In genomic region chr15:74218012-74218411, GRCm38 (mm10) we compare ENCODE assay signal across 13 mouse cellular contexts.
DNase-seq lines count a peak whose midpoint lies in the region; ATAC-seq and TF ChIP-seq lines count a peak whose summit lies in the region.
"Had no signal": no experiment of that assay in that cellular context is flagged by ENCODE, and none has a peak within 500 bp of the region (broad histone marks: within the 10 kb centered on the region; RNA-seq: fewer than 3 reads in every experiment).

No protein-coding gene starts in this region.

- no peaks in the 10 kb centered on the region for H3K9me3 ChIP-seq in embryonic facial prominence, embryonic 14.5 days (ENCODE audit: control insufficient read depth, low read length)
- no peaks in the 10 kb centered on the region for H3K9me3 ChIP-seq in embryonic facial prominence, embryonic 10.5 days
- no peaks in the 10 kb centered on the region for H3K9me3 ChIP-seq in lung, embryonic 14.5 days (ENCODE audit: low read depth, low read length)
- no peaks in the 10 kb centered on the region for H3K9me3 ChIP-seq in midbrain, embryonic 12.5 days

- WGBS in embryonic facial prominence, embryonic 14.5 days, result 15% methylated on average over 5 of the region's 5 CpGs
- 15% methylated on average over 5 of the region's 5 CpGs for WGBS in embryonic facial prominence, embryonic 10.5 days
- 38% methylated on average over 5 of the region's 5 CpGs for whole genome bisulfite sequencing in lung, embryonic 14.5 days
- 3% methylated on average over 5 of the region's 5 CpGs for WGBS in midbrain, embryonic 12.5 days

- H3K9ac ChIP-seq in embryonic facial prominence, embryonic 14.5 days (ENCODE audit: low read depth, low read length), result no peak overlapping the region
- no peak overlapping the region for H3K9ac ChIP-seq in lung, embryonic 14.5 days
- no peak overlapping the region for H3K9ac ChIP-seq in midbrain, embryonic 12.5 days (replicated peaks)

- no peak overlapping the region for H3K4me2 ChIP-seq in embryonic facial prominence, embryonic 14.5 days (ENCODE audit: low read depth, low read length)
- H3K4me2 ChIP-seq in lung, embryonic 14.5 days, result no peak overlapping the region
- no peak overlapping the region for H3K4me2 ChIP-seq in midbrain, embryonic 12.5 days (replicated peaks)

- DNase-seq in embryonic facial prominence, embryonic 14.5 days (ENCODE audit: low spot score), result peak; percentile 20
- DNase-seq in embryonic facial prominence, embryonic 10.5 days (ENCODE audit: low spot score), result no peak
- no peak for DNase-seq in lung, embryonic 14.5 days
- no peak for DNase-seq in lung, postnatal 25 days (ENCODE audit: low spot score)
- no peak for DNase-seq in right cerebral cortex, adult 2 months (ENCODE audit: low spot score in 2 of 2)
- no peak for DNase-seq in thymus, postnatal 14 days
- DNase-seq in cerebellum, postnatal 36 days, result no peak
- DNase-seq: adrenal gland, adult 2 months; heart, postnatal 4 days; lung, postnatal 36 days; spleen, adult 18-20 months had no signal

- no peak overlapping the region for H3K4me3 ChIP-seq in embryonic facial prominence, embryonic 14.5 days (ENCODE audit: low read depth, low read length)
- no peak overlapping the region for H3K4me3 ChIP-seq in embryonic facial prominence, embryonic 10.5 days
- no peak overlapping the region for H3K4me3 ChIP-seq in lung, embryonic 14.5 days (ENCODE audit: low read depth, low read length)
- H3K4me3 ChIP-seq in midbrain, embryonic 12.5 days, result no peak overlapping the region

- H3K36me3 ChIP-seq in embryonic facial prominence, embryonic 14.5 days (ENCODE audit: control insufficient read depth, insufficient read depth, low read length), result no peaks in the 10 kb centered on the region
- H3K36me3 ChIP-seq in embryonic facial prominence, embryonic 10.5 days (replicated peaks), result no peaks in the 10 kb centered on the region
- H3K36me3 ChIP-seq in lung, embryonic 14.5 days (ENCODE audit: insufficient read depth), result no peaks in the 10 kb centered on the region
- no peaks in the 10 kb centered on the region for H3K36me3 ChIP-seq in midbrain, embryonic 12.5 days

- no peak for ATAC-seq in embryonic facial prominence, embryonic 14.5 days (ENCODE audit: low read depth)
- no peak for ATAC-seq in lung, embryonic 14.5 days (ENCODE audit: insufficient read depth)
- peak; percentile 68 for ATAC-seq in midbrain, embryonic 12.5 days (ENCODE audit: low FRiP score, low read depth)

- peak; percentile 19 for TF ChIP-seq CTCF in lung, embryonic 14.5 days (IDR thresholded peaks at IDR 0.05; ENCODE audit: low read depth)

- H3K27me3 ChIP-seq in embryonic facial prominence, embryonic 14.5 days (replicated peaks; ENCODE audit: control insufficient read depth, insufficient read depth, low read length), result no peaks in the 10 kb centered on the region
- peaks cover 65% of the 10 kb centered on the region for H3K27me3 ChIP-seq in embryonic facial prominence, embryonic 10.5 days (replicated peaks; ENCODE audit: low read depth, poor library complexity, severe bottlenecking)
- no peaks in the 10 kb centered on the region for H3K27me3 ChIP-seq in lung, embryonic 14.5 days (ENCODE audit: insufficient read depth, low read length)
- peaks cover 26% of the 10 kb centered on the region for H3K27me3 ChIP-seq in midbrain, embryonic 12.5 days

- no peak overlapping the region for H3K27ac ChIP-seq in embryonic facial prominence, embryonic 14.5 days (replicated peaks; ENCODE audit: low read depth, low read length)
- no peak overlapping the region for H3K27ac ChIP-seq in embryonic facial prominence, embryonic 10.5 days (replicated peaks)
- H3K27ac ChIP-seq in lung, embryonic 14.5 days (ENCODE audit: low read depth), result no peak overlapping the region
- peak overlapping the region; percentile 25; the same call in 1 of the 2 replicates for H3K27ac ChIP-seq in midbrain, embryonic 12.5 days (replicated peaks)
- H3K27ac ChIP-seq: kidney, postnatal 0 days had no signal

- H3K4me1 ChIP-seq in embryonic facial prominence, embryonic 14.5 days (ENCODE audit: control insufficient read depth, insufficient read depth, low read length), result no peaks in the 10 kb centered on the region
- H3K4me1 ChIP-seq in embryonic facial prominence, embryonic 10.5 days, result peaks cover 16% of the 10 kb centered on the region
- no peaks in the 10 kb centered on the region for H3K4me1 ChIP-seq in lung, embryonic 14.5 days (ENCODE audit: insufficient read depth)
- peaks cover 29% of the 10 kb centered on the region for H3K4me1 ChIP-seq in midbrain, embryonic 12.5 days
